Mouse (Mus musculus): ENCODE data around the gene Lrrc8a. TPM values are rescaled to one million over a fixed set of nuclear protein-coding genes. Genes with fewer than 3 reads are reported as not detected.

Lrrc8a gene
- total RNA-seq, 1 experiment from 2014 or later: 11.3 TPM

DNA sequence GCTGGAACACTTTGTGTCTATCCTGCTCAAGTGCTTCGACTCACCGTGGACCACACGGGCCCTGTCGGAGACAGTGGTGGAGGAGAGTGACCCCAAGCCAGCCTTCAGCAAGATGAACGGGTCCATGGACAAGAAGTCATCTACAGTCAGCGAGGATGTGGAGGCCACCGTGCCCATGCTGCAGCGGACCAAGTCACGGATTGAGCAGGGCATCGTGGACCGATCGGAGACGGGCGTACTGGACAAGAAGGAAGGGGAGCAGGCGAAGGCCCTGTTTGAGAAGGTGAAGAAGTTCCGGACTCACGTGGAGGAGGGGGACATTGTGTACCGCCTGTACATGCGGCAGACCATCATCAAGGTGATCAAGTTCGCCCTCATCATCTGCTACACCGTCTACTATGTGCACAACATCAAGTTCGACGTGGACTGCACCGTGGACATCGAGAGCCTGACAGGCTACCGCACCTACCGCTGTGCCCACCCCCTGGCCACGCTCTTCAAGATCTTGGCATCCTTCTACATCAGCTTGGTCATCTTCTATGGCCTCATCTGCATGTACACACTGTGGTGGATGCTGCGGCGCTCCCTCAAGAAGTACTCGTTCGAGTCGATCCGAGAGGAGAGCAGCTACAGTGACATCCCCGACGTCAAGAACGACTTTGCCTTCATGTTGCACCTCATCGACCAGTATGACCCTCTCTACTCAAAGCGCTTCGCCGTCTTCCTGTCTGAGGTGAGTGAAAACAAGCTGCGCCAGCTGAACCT, 18.3 kb downstream of the Lrrc8a start:
- no peak for ATAC-seq (replicated peaks in 1 of 2; ENCODE audit: insufficient read depth in 1 of 2, low FRiP score in 2 of 2, low TSS enrichment in 1 of 2, low read depth in 1 of 2, poor library complexity in 2 of 2, severe bottlenecking in 2 of 2)

DNA sequence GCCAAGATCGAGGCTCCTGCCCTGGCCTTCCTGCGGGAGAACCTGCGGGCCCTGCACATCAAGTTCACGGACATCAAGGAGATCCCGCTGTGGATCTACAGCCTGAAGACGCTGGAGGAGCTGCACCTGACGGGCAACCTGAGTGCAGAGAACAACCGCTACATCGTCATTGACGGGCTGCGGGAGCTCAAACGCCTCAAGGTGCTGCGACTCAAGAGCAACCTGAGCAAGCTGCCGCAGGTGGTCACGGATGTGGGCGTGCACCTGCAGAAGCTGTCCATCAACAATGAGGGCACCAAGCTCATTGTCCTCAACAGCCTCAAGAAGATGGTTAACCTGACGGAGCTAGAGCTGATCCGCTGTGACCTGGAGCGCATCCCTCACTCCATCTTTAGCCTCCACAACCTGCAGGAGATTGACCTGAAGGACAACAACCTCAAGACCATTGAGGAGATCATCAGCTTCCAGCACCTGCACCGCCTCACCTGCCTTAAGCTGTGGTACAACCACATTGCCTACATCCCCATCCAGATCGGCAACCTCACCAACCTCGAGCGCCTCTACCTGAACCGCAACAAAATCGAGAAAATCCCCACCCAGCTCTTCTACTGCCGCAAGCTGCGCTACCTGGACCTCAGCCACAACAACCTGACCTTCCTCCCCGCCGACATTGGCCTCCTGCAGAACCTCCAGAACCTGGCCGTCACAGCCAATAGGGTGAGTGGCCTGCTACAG, 19.3 kb downstream of the Lrrc8a start:
- ATAC-seq (replicated peaks in 1 of 2; ENCODE audit: insufficient read depth in 1 of 2, low FRiP score in 2 of 2, low TSS enrichment in 1 of 2, low read depth in 1 of 2, poor library complexity in 2 of 2, severe bottlenecking in 2 of 2): no peak

DNA sequence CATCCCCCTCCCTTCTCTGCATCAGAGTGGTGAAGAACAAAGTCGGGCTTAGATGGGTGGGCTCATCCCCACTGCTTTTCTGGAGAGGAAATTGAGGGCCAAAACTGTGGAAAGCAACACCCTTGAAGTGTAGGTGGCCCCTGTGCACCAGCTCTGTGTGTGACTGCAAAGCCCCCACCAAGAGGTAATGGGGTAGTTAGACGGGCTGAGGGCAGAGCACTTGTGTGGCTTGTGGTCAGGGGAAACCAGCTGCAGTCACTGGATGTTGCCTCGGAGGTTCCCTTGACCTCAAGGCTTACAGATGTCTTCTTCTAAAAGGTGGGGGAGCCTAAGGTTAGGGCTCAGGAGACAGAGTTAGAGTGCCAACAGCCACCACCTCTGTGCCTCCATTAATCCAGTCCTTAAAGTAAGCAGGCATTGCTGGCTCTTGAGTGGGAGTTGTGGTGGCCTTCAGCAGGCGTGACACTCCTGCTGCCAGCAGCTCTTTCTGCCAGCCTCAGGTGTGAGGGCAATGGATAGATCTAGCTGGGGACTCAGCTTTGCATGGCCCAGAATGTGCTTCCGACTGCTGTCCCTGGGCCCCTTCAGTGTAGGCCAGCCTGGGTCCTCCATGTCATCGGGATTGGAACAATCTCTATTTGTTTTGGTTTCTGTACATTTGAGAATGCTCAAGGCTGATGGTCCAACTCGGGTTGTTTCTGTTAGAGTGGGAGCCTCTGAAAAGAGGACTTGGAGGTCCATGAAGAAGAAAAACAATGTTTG, 20.4 kb downstream of the Lrrc8a start:
- peak; percentile 66 to 78 for ATAC-seq (replicated peaks in 1 of 2; ENCODE audit: insufficient read depth in 1 of 2, low FRiP score in 2 of 2, low TSS enrichment in 1 of 2, low read depth in 1 of 2, poor library complexity in 2 of 2, severe bottlenecking in 2 of 2)

DNA sequence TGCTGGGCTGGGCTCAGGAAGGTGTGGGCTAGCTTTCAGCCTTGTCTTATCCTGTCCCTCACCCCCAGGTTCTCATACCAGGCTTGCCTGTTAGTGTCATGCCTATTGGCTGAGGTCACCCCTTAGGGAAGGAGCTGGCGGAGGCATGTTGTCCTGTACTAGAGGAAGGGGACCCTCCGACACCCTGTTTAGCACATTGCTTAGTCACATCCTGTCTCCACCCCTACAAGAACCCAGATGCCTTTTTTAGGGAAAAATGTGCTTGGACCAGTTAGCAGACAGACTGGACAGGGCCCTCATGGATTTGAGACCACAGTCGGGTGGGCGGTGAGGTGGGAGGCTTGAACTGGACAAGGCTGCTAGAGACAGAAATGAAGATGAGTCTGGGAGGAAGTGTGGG, 21.1 kb downstream of the Lrrc8a start:
- 0 out of 4 replicates have a peak, but pooled peaks of 1 of the 2 experiments have one; percentile 15 for ATAC-seq (replicated peaks in 1 of 2; ENCODE audit: insufficient read depth in 1 of 2, low FRiP score in 2 of 2, low TSS enrichment in 1 of 2, low read depth in 1 of 2, poor library complexity in 2 of 2, severe bottlenecking in 2 of 2)

DNA sequence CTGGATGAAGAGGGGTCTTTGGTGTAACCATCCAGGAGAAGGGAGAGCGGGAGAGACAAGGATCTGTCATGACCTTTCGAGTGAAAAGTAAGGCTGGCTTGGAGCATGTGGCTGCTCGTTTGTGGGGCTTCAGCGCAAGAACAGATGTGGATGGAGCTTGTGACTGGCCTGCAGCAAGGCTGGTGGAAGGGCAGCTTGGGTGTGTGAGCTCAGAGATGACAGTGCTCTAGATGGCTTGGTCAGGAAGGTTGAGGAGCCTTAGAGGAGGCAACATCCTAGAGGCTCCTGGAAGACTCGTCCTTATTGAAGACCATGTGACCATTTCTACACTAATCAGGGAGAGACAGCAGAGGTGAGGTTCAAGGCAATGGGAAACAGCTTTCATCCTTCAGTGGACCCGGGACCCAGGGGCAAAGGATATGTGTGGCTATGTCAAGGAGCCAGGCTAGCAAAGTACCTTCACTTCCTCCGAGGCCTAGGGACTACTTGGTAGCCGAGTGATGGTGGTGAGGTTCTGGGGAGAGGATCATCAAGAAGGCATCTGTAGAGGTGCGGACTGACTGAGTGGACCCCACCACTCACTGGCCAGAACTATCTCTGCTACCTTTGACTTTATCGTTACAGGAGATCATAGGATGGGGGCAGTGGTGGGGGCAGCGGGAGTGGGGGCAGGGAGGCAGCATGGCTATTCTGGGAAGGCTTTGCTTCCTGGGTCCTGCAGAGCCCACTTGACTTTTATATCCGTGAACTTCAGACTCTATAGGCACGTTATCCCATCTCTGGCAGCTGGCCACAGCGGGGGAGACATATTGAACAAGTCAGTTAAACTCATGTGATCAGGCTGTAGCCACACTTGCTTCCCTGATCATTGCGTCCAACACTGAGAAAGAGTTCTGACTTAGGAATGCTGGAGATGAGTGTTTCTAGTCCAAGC, 21.9 kb downstream of the Lrrc8a start:
- ATAC-seq (replicated peaks in 1 of 2; ENCODE audit: insufficient read depth in 1 of 2, low FRiP score in 2 of 2, low TSS enrichment in 1 of 2, low read depth in 1 of 2, poor library complexity in 2 of 2, severe bottlenecking in 2 of 2): no peak

DNA sequence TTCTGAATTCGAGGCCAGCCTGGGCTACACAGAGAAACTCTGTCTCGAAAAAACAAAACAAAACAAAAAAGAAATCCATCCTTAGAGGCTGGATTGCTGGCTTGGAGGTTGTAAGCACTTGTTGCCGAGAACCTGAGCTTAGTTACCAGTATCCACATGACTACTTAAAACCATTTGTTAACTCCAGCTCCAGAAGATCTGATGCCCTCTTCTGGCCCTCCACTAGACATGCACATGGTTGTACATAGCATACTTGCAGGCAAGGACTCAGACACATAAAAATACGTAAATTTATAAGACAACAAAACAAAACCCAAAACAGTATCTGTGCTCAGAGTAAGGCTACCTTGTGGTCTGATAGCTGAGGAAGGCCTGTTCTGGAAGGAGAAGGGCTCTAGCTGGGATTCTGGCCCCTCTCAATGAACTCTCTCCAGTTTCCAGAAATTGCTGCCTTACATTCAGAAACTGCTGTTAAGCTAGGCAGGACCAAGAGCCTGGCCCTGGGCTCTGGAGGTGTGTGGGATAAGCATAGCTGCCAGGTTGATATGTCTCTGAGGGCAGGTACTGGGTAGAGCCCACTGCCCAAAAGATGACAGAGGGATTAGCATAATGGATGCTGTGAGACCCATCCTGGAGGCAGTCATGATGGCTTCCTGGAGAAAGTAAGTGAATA, 23.7 kb downstream of the Lrrc8a start:
- ATAC-seq (replicated peaks in 1 of 2; ENCODE audit: insufficient read depth in 1 of 2, low FRiP score in 2 of 2, low TSS enrichment in 1 of 2, low read depth in 1 of 2, poor library complexity in 2 of 2, severe bottlenecking in 2 of 2): no peak

DNA sequence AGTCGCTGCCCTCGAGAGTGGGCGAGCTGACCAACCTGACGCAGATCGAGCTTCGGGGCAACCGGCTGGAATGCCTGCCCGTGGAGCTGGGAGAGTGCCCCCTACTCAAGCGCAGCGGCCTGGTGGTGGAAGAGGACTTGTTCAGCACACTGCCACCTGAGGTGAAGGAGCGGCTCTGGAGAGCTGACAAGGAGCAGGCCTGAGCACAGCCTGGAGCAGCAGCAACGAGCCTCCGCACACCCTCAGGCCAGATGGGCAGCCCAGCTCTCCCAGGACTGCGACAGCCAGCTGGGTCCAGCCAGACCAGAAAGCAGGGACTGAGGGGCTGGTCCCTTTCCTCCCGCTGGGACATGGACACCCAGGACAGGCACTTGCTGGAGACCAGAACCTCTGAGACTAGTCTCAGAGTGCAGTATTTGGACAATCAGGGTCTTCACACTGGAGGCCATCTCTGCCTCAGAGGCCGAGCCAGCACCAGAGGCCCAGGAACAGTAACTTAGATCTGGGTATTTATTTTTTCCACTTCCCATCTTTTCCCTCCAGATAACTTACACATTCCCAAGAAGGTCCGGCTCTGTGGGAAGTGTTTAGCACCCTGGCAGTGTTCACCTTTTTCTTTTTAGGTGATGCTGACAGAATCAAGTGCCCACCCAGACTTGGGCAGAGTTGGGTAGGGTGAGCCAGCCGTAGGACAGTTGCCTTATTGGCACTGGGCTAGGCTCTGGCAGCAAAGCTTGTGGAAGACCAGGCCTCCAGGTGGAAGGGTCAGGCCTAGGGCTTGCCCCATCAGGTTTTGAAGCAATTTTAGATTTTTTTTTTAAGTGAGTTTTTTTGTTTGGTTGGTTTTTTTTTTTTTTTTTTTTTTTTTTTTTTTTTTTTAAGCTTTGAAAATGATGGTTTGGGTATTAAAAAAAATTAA, 24.7 kb downstream of the Lrrc8a start:
- ATAC-seq (replicated peaks in 1 of 2; ENCODE audit: insufficient read depth in 1 of 2, low FRiP score in 2 of 2, low TSS enrichment in 1 of 2, low read depth in 1 of 2, poor library complexity in 2 of 2, severe bottlenecking in 2 of 2): no peak

DNA sequence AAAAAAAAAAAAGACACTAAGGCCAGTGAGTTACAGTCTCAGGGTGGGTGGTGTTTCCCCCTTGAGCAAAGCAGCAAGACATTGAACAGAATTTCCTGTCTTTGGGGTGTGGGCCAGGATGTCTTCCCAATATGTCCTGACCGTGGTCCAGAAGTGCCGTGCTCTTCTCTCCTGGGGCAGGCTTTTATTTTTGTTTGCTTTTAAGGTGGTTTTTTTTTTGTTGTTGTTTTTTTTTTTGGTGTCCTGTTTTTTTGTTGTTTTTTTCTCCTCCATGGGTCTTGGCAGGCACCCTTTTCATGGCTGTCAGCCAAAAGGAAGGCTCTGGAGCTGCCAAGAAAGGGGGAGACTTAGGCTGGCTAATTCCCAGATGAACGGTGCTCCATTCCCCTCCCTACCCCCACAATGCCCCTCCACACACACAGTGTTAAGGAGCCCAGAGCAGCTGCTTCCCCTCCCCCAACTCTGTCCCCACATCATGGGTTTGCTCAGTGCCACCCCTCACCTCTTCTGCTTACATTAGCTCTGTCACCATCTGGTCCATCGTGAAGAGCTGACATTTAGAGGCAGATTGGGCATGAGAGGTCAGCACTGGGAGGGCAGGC, 25.4 kb downstream of the Lrrc8a start:
- ATAC-seq (replicated peaks in 1 of 2; ENCODE audit: insufficient read depth in 1 of 2, low FRiP score in 2 of 2, low TSS enrichment in 1 of 2, low read depth in 1 of 2, poor library complexity in 2 of 2, severe bottlenecking in 2 of 2): no peak

DNA sequence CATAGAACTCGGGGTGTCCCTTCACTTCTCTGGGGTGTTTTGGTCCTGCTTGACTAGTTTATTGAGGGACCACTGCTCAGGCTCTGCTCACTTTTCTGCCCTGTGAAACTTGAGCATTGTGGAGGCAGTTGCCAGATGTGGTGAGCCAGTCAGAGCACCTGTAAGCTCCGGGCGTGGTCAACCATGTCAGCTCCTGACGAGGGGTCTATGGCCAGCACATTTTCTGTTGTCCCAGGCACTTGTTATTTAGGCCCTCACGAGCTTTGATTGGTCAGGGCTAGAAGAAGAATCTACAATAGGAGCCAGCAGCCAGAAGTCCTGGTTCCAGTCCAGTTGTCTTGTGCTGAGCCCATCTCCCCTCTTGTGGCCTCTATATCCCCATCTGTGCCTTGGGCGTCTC, 26.3 kb downstream of the Lrrc8a start:
- ATAC-seq (replicated peaks in 1 of 2; ENCODE audit: insufficient read depth in 1 of 2, low FRiP score in 2 of 2, low TSS enrichment in 1 of 2, low read depth in 1 of 2, poor library complexity in 2 of 2, severe bottlenecking in 2 of 2): no peak

DNA sequence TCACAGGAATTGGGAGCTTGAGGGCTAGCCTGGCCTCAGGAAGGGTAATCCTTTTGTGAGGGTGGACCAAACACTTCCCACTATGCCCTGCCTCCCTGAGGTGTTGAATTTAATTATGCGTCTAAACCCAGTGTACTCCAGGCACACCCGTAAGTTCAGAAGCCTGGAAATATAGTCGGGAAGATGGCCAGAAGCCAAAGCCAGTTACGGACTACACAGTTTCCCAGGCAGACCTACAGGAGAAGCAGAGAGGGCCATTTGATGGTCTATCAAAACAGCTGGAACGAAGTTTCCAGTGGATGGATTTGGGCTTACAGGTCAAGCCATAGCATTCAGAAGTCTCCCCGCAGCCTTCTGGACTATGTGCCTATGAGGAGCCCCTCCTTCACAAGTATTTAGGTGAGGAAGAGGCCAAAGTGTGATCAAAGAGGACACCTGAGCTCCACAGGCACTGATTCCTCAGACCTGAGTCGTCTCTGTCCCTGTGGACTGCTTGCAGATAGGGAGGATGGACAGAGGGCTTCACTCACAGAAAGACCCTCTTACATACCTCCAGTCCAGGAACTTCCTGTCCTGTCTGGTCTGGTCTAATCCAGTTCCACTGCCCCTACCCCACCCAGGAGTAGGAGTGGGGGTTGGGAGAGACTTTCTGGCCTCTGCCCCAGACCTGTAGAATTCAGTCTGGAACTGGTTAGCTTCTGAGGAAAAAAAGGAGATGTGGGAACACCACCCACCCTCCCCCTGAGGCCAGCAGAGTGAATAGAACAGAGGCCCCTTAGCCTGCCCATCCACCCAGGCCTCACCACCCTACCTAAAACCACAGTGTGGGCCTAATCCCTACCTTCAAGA, 27.4 kb downstream of the Lrrc8a start:
- no peak for ATAC-seq (replicated peaks in 1 of 2; ENCODE audit: insufficient read depth in 1 of 2, low FRiP score in 2 of 2, low TSS enrichment in 1 of 2, low read depth in 1 of 2, poor library complexity in 2 of 2, severe bottlenecking in 2 of 2)

DNA sequence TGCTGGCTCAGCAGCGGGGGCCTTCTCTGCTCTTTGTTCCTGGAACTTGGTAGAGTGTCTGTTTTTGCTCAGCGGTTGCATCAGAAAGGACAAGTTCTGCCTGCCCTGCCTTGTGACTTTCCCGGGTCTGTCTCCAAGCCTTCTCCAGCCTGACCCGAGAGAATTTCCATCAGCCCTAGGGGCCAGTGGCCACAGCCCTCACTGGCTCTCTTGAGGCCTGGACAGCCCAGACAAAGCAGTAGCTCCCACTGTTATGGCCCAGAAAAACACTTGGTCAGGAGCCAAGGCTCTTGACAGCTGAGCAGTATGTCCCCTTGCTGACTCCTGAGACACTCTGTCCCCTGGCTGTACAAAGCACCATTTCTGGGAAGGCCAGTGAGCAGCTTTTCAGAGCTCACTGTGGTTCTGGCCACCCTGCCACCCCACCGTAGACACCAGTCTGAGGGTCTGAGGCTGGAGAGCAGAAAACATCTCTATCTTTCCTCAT, 28.3 kb downstream of the Lrrc8a start, which contains the start of gene Phyhd1:
TSS of gene Phyhd1 (plus strand) at position 437 of the 487 bp plus-strand sequence.
- ATAC-seq (replicated peaks in 1 of 2; ENCODE audit: insufficient read depth in 1 of 2, low FRiP score in 2 of 2, low TSS enrichment in 1 of 2, low read depth in 1 of 2, poor library complexity in 2 of 2, severe bottlenecking in 2 of 2): no peak

DNA sequence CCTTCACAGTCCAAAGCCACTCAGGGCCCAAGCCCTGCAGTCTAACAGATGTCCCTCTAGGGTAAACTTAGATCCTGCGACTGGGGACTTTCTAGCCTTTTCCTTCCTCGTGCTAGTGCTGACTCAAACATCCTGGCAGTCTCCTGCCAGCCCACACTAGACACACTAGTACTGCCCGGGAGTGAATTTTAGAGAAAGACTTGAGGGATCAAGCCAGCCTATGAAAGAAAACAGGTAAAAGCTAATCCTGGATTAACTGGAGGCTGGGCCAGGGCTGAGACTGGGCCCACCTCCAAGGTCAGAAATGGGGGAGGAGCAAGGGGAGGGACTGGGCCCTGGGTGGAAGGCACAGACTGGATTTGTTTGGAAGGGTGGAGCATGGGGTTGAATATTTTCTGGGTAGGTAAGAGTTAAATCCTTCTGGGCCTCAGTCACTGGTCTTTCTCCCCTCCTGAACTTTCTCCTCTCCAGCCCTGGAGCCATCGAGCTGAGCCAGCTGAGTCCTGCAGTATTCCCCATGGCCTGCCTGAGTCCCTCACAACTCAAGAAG, 29.0 kb downstream of the Lrrc8a start:
- ATAC-seq (replicated peaks in 1 of 2; ENCODE audit: insufficient read depth in 1 of 2, low FRiP score in 2 of 2, low TSS enrichment in 1 of 2, low read depth in 1 of 2, poor library complexity in 2 of 2, severe bottlenecking in 2 of 2): no peak

DNA sequence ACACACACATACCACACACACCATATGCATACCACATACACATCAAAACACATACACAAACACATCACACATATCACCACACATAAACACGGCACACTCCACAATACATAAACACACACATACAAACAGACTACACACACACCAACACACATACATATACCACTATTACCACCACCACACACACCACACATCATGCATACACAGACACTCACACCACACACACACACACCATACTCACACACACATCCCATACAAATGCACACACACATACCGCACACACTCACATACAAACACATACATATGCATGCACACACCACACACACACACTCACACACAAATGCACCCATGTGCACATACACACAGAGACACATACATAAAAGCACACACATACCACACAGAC, 30.0 kb downstream of the Lrrc8a start:
- no peak for ATAC-seq (replicated peaks in 1 of 2; ENCODE audit: insufficient read depth in 1 of 2, low FRiP score in 2 of 2, low TSS enrichment in 1 of 2, low read depth in 1 of 2, poor library complexity in 2 of 2, severe bottlenecking in 2 of 2)

DNA sequence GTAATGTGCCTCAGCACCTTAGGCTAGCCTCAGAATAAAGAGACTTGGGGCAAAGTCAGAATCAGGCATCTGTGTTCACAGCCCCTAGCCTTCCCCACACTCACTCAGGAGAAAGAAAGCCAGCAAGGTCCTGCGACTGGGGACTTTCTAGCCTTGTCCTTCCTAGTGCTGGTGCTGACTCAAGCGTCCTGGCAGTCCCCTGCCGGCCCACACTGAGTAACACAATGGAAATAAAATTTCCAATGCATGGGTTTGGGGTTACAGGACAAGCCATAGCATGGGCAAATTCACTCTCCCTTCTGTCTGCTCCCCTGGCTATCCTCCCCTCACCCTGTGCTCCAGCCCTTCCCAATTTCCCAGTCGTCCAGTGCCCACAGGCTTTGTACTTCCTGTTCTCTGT, 30.9 kb downstream of the Lrrc8a start:
- ATAC-seq (replicated peaks in 1 of 2; ENCODE audit: insufficient read depth in 1 of 2, low FRiP score in 2 of 2, low TSS enrichment in 1 of 2, low read depth in 1 of 2, poor library complexity in 2 of 2, severe bottlenecking in 2 of 2): no peak
